Mouse (Mus musculus) liver, embryonic 16.5 days (tissue): ENCODE results near the gene Ndufb8. TPM values are rescaled to one million over a fixed set of nuclear protein-coding genes. Genes with fewer than 3 reads are reported as not detected.

Experiments used
- ATAC-seq: fragments of 200-750 bp; cut with Nextera tagmentation; 2 replicates; pipeline ENCODE4 v1.8.0; 2017; ENCODE audit warnings: low read depth, mild to moderate bottlenecking, moderate number of reproducible peaks, moderate library complexity
- H3K27ac ChIP-seq: fragments of 300-500 bp; sonication (generic); 2 replicates; pipeline ENCODE4 v1.5.1; 2014; ENCODE audit warnings: mild to moderate bottlenecking, low read length
- H3K27me3 ChIP-seq: fragments of 300-500 bp; sonication (generic); 2 replicates; pipeline ENCODE4 v1.6.1; 2014; ENCODE audit warnings: low read depth, low read length, mixed read lengths; ENCODE audit not compliant: control insufficient read depth, insufficient read depth
- H3K36me3 ChIP-seq: fragments of 300-500 bp; sonication (generic); 2 replicates; pipeline ENCODE4 v1.6.1; 2014; ENCODE audit warnings: mild to moderate bottlenecking; ENCODE audit not compliant: control insufficient read depth, insufficient read depth
- H3K4me1 ChIP-seq: fragments of 300-500 bp; sonication (generic); 2 replicates; pipeline ENCODE4 v1.6.1; 2014; ENCODE audit warnings: low read depth, low read length, mixed read lengths; ENCODE audit not compliant: control insufficient read depth
- H3K4me2 ChIP-seq: fragments of 300-500 bp; sonication (generic); 2 replicates; pipeline ENCODE4 v1.6.1; 2014; ENCODE audit warnings: low read depth, low read length, mixed read lengths
- H3K4me3 ChIP-seq: fragments of 300-500 bp; sonication (generic); 2 replicates; pipeline ENCODE4 v1.5.1; 2014; ENCODE audit warnings: low read depth, mild to moderate bottlenecking, low read length
- H3K9ac ChIP-seq: fragments of 300-500 bp; sonication (generic); 2 replicates; pipeline ENCODE4 v1.6.1; 2014; ENCODE audit warnings: low read depth, low read length
- H3K9me3 ChIP-seq: fragments of 300-500 bp; sonication (generic); replicated peaks from 2 replicates; pipeline ENCODE4 v1.6.1; 2016; ENCODE audit warnings: low read length; ENCODE audit not compliant: control insufficient read depth
- WGBS: fragments of 180-500 bp; shearing (Covaris S2); extraction: QIAGEN DNeasy Blood & Tissue Kit; methylation state at CpG from one replicate; pipeline ENCODE4 v1.1.7; 2014; ENCODE audit not compliant: insufficient replicate concordance; 5-methylcytosine and 5-hydroxymethylcytosine counted together
- polyA plus RNA-seq: library from polyadenylated mRNA; unstranded; fragments of >200 nt; fragmentation: Nextera tagmentation; extraction: Ambion mirVana; gene quantifications from 2 replicates; pipeline ENCODE4 v1.2.1, GENCODE M21; 2015

The Ndufb8 gene
- polyA plus RNA-seq, 1 experiment from 2014 or later, result 282 TPM

DNA sequence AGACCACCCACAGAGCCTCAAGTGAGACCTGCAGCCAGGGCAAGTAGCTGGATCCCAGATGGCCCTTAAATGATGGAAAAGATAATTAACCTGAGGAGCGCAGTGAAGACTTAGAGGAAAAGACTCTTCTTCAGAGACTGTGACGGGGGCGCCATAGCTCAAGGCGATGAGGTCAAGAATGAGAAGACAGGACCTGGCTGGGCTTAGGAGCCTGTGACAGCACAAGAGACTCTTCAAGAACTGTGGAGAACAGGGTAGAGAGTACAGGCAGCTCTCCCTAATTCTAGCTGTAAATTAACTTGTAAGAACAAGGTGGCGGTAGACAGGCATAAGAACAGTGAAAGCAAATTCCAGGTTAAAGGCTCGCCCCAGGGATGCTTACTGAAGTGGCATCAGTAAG, 53.3 kb downstream of the Ndufb8 start:
- Histone ChIP-seq H3K9ac (no peak overlapping the region), H3K27me3 (peaks cover 2% of the 10 kb centered on the region; the same call in 1 of the 2 replicates), H3K4me1 (no peaks in the 10 kb centered on the region), H3K9me3 (no peaks in the 10 kb centered on the region), H3K4me2 (no peak overlapping the region), H3K36me3 (no peaks in the 10 kb centered on the region), H3K27ac (no peak overlapping the region), H3K4me3 (no peak overlapping the region)
- no peak for ATAC-seq
- 61% methylated on average over 6 of the region's 6 CpGs for WGBS

DNA sequence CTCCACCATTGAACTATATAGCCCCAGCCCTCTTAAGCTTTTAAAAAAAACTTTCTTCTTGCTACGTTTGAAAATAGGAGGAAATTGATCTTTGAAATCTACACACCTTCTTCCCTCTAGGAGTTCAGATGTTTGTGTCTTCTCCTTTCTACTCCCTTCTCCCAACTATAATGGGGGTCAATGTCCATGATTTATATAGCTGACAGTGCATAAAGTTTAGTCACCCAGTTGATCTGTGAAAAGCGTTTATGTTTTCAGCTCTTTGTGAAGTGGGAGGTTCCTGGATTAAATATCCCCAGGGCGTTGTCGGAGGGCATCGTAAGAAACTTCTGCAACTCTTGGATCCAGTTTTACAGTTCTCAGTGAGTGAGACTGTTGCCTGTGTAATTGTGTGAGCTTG, 55.0 kb downstream of the Ndufb8 start:
- no peak for ATAC-seq
- Histone ChIP-seq H3K36me3 (no peaks in the 10 kb centered on the region), H3K4me1 (no peaks in the 10 kb centered on the region), H3K27me3 (peaks cover 2% of the 10 kb centered on the region; the same call in 1 of the 2 replicates), H3K4me2 (no peak overlapping the region), H3K9ac (no peak overlapping the region), H3K9me3 (no peaks in the 10 kb centered on the region), H3K27ac (no peak overlapping the region), H3K4me3 (no peak overlapping the region)
- WGBS, result 50% methylated on average over 5 of the region's 5 CpGs

DNA sequence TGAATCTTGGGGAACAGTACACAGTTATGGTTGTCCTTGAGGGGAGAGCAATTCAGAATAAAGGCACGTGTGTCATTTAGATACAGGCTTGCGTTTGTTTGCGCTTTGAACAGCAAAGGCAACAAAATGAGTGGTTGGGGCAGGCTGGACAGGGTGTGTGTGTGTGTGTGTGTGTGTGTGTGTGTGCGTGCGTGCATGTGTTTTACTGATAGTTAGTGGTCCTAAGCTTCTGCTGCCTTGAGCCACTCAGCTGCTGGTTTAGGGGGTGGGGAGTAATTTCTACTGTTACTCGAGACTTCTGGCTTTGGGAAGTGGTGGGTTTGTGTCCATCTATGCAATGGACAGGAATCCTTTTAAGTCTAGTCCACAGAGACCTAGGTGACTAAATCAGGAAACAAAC, 56.3 kb downstream of the Ndufb8 start:
- no peak overlapping the region for H3K27ac ChIP-seq
- H3K4me3 ChIP-seq, result no peak overlapping the region
- no peaks in the 10 kb centered on the region for H3K4me1 ChIP-seq
- H3K4me2 ChIP-seq, result no peak overlapping the region
- no peaks in the 10 kb centered on the region for H3K9me3 ChIP-seq
- no peak for ATAC-seq
- H3K9ac ChIP-seq, result no peak overlapping the region
- H3K36me3 ChIP-seq, result no peaks in the 10 kb centered on the region
- H3K27me3 ChIP-seq, result peaks cover 2% of the 10 kb centered on the region
- 44% methylated on average over 6 of the region's 6 CpGs for WGBS

Other genes starting within 250 kb of the Ndufb8 start
- 0.04 and 0.07 TPM in 2 replicates for gene Scd4, start 222.3 kb downstream of the Ndufb8 start, polyA plus RNA-seq
- gene Scd1, start 147.6 kb downstream of the Ndufb8 start, polyA plus RNA-seq, result 19.2 and 25.5 TPM in 2 replicates
- gene Wnt8b, start 62.0 kb downstream of the Ndufb8 start, polyA plus RNA-seq, result not detected in 2 replicates
- 0.32 and 0.51 TPM in 2 replicates for gene Sec31b, start 9.6 kb downstream of the Ndufb8 start, polyA plus RNA-seq
- gene Gm20538, start 2.6 kb downstream of the Ndufb8 start, polyA plus RNA-seq, result not detected in 2 replicates
- 11.2 and 11.3 TPM in 2 replicates for gene Hif1an, start 7.4 kb upstream of the Ndufb8 start, polyA plus RNA-seq
- gene Pax2, start 200.6 kb upstream of the Ndufb8 start, polyA plus RNA-seq, result not detected in 2 replicates